Mouse (Mus musculus): ENCODE measurements around the gene Pdgfb.

Pdgfb gene

GRCm38 (mm10) chr15:79958418-79958817 lies 56.4 kb downstream of the Pdgfb start:
- no peak for DNase-seq (ENCODE audit: low spot score in 2 of 2)

GRCm38 (mm10) chr15:79956559-79956958 lies 58.2 kb downstream of the Pdgfb start:
- DNase-seq (ENCODE audit: low spot score in 2 of 2), result no peak

- DNase-seq (ENCODE audit: low spot score in 2 of 2), result no peak
Observed at GRCm38 (mm10) chr15:79953470-79953869, 61.3 kb downstream of the Pdgfb start.

- peak in 1 of 2 experiments; percentile 45 for DNase-seq (ENCODE audit: low spot score in 2 of 2)
Observed at GRCm38 (mm10) chr15:79952504-79953231, 62.1 kb downstream of the Pdgfb start.

- peak in 1 of 2 experiments; percentile 43 for DNase-seq (ENCODE audit: low spot score in 2 of 2)
Observed at GRCm38 (mm10) chr15:79951730-79952503, 62.9 kb downstream of the Pdgfb start.

GRCm38 (mm10) chr15:79951226-79951625 lies 63.6 kb downstream of the Pdgfb start:
- DNase-seq (ENCODE audit: low spot score in 2 of 2), result no peak

- peak in 1 of 2 experiments; percentile 53 for DNase-seq (ENCODE audit: low spot score in 2 of 2)
Observed at GRCm38 (mm10) chr15:79950250-79951025, 64.3 kb downstream of the Pdgfb start.

- DNase-seq (ENCODE audit: low spot score in 2 of 2), result no peak
Observed at GRCm38 (mm10) chr15:79947681-79948080, 67.1 kb downstream of the Pdgfb start.

- no peak for DNase-seq (ENCODE audit: low spot score in 2 of 2)
Observed at GRCm38 (mm10) chr15:79946790-79947189, 68.0 kb downstream of the Pdgfb start.

GRCm38 (mm10) chr15:79946022-79946421 lies 68.8 kb downstream of the Pdgfb start:
- peak; percentile 78 to 92 for DNase-seq (ENCODE audit: low spot score in 2 of 2)

Measured in urinary bladder, postnatal 4 days (tissue).